ENCODE assay signal across 8 mouse cellular contexts in genomic region chr3:52644178-52645128, GRCm38 (mm10).
A peak's percentile ranks its signal among the peaks of the same experiment; 100 is the strongest.
DNase-seq lines count a peak whose midpoint lies in the region; ATAC-seq lines count a peak whose summit lies in the region.

No protein-coding gene starts in this region.

- peaks cover 12% of the 10 kb centered on the region for H3K27me3 ChIP-seq in heart, embryonic 13.5 days (replicated peaks)
- H3K27me3 ChIP-seq in embryonic facial prominence, embryonic 10.5 days (replicated peaks; ENCODE audit: low read depth, poor library complexity, severe bottlenecking) = peaks cover 23% of the 10 kb centered on the region; the same call in 1 of the 2 replicates
- H3K27me3 ChIP-seq in stomach, embryonic 16.5 days (ENCODE audit: control insufficient read depth, insufficient read depth, low read length) = no peaks in the 10 kb centered on the region

- no peak overlapping the region for H3K4me3 ChIP-seq in heart, embryonic 13.5 days
- H3K4me3 ChIP-seq in embryonic facial prominence, embryonic 10.5 days = no peak overlapping the region
- H3K4me3 ChIP-seq in stomach, embryonic 16.5 days (replicated peaks; ENCODE audit: low read length) = no peak overlapping the region

- H3K9me3 ChIP-seq in heart, embryonic 13.5 days = no peaks in the 10 kb centered on the region
- H3K9me3 ChIP-seq in embryonic facial prominence, embryonic 10.5 days = no peaks in the 10 kb centered on the region
- no peaks in the 10 kb centered on the region for H3K9me3 ChIP-seq in stomach, embryonic 16.5 days (replicated peaks; ENCODE audit: control insufficient read depth, low read length)

- no peak for DNase-seq in heart, adult 8-10 months (ENCODE audit: low spot score)
- peak; percentile 8 for DNase-seq in 3134 (ENCODE audit: extremely low read depth, insufficient read length, low spot score)
- peak; percentile 64 for DNase-seq in embryonic facial prominence, embryonic 10.5 days (ENCODE audit: low spot score)
- DNase-seq in layer of hippocampus, adult 9-11 months = peak; percentile 54
- no peak for DNase-seq in spleen, adult 18-20 months
- no peak for DNase-seq in urinary bladder, postnatal 25 days (ENCODE audit: low spot score)

- H3K9ac ChIP-seq in heart, embryonic 13.5 days = 0 out of 2 replicates have a peak overlapping the region, but pooled peaks have one; percentile 44
- no peak overlapping the region; the same call in 1 of the 2 replicates for H3K9ac ChIP-seq in stomach, embryonic 16.5 days (ENCODE audit: low read length)

- H3K36me3 ChIP-seq in heart, embryonic 13.5 days = no peaks in the 10 kb centered on the region
- no peaks in the 10 kb centered on the region for H3K36me3 ChIP-seq in embryonic facial prominence, embryonic 10.5 days (replicated peaks)
- H3K36me3 ChIP-seq in stomach, embryonic 16.5 days (ENCODE audit: control insufficient read depth, insufficient read depth, low read length) = no peaks in the 10 kb centered on the region

- no peak overlapping the region for H3K4me2 ChIP-seq in heart, embryonic 13.5 days
- no peak overlapping the region for H3K4me2 ChIP-seq in stomach, embryonic 16.5 days (ENCODE audit: low read depth, low read length)

- no peak for ATAC-seq in heart, embryonic 13.5 days (ENCODE audit: extremely low read depth, insufficient number of reproducible peaks, low FRiP score, low TSS enrichment)
- peak; percentile 56; the same call in 1 of the 2 replicates for ATAC-seq in stomach, embryonic 16.5 days (ENCODE audit: insufficient read depth, low FRiP score)

- WGBS in heart, embryonic 13.5 days = 36% methylated on average over 16 of the region's 16 CpGs
- 15% methylated on average over 16 of the region's 16 CpGs for WGBS in embryonic facial prominence, embryonic 10.5 days
- 38% methylated on average over 16 of the region's 16 CpGs for WGBS in stomach, embryonic 16.5 days

- peaks cover 23% of the 10 kb centered on the region for H3K4me1 ChIP-seq in heart, embryonic 13.5 days
- H3K4me1 ChIP-seq in embryonic facial prominence, embryonic 10.5 days = peaks cover 59% of the 10 kb centered on the region
- H3K4me1 ChIP-seq in stomach, embryonic 16.5 days (ENCODE audit: control insufficient read depth, insufficient read depth, low read length) = 0 out of 2 replicates have a peak, but pooled peaks cover 3% of the 10 kb centered on the region

- H3K27ac ChIP-seq in heart, embryonic 13.5 days (replicated peaks) = no peak overlapping the region
- peak overlapping the region; percentile 79 for H3K27ac ChIP-seq in embryonic facial prominence, embryonic 10.5 days (replicated peaks)
- H3K27ac ChIP-seq in stomach, embryonic 16.5 days (ENCODE audit: low read length) = peak overlapping the region; percentile 34; the same call in 1 of the 2 replicates

Comparison
In these comparisons a context has a peak if more than half of its experiments do, and no peak if none do; other contexts are left out.
1. DNase-seq: peak in 3134 (single experiment), embryonic facial prominence, embryonic 10.5 days (single experiment) and layer of hippocampus, adult 9-11 months (single experiment); none in heart, adult 8-10 months (single experiment), spleen, adult 18-20 months (0 of 2) and urinary bladder, postnatal 25 days (single experiment).